Mouse (Mus musculus): ENCODE results near the gene Myocos. TPM values are rescaled to one million over a fixed set of nuclear protein-coding genes. Genes with fewer than 3 reads are reported as not detected.
A peak's percentile ranks its signal among the peaks of the same experiment; 100 is the strongest.

Gene Myocos
- 0.19 TPM in 1 of 2 replicates, not detected in the other for polyA plus RNA-seq (2012; rRNA removed)

- no peak for DNase-seq (ENCODE audit: low read depth)
- TF ChIP-seq CTCF (IDR thresholded peaks at IDR 0.05; ENCODE audit: borderline replicate concordance, extremely low read depth, insufficient read depth, insufficient read length): no peak
- no peak for TF ChIP-seq POLR2A (IDR thresholded peaks at IDR 0.05; ENCODE audit: borderline replicate concordance, extremely low read depth, insufficient read depth, insufficient read length, poor library complexity, severe bottlenecking)
Measured at GRCm38 (mm10) chr1:162658119-162658518, at the start of gene Myocos. Gene Myocos (minus strand): TSS chr1:162658219.

DNA sequence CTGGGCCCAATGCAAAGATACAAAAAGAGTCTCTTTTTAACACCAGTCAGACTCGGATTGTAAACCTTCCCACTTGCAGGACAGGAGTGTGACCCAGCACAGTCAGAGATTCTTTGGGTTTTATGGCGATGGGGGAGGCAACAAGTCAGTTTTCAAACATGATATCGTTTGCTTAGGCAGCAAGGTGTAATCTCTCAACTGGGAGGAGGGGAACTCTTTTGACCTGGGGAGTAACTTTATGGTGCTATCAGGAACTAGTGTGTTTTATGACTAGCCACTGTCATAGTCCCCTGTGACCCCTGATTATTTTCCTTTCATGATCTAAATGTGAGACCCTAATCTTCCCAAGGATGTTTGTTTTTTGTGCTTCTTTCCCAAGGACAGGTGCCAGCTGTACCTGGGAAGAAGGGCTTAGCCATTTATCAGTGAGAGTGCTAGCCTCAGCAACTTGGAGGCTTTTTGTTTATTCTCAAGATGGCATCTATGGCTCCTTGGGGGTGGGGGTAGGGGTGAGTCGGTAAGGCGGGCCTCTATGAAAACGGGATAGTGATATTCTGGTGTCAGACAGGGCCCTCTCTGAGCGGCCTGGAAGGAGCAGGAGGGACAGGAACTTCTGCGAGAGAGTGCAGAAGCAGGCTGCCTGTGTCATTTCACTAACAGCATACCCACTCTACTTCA lies 42.5 kb upstream of the Myocos start:
- no peak for DNase-seq (ENCODE audit: low read depth)
- TF ChIP-seq POLR2A (IDR thresholded peaks at IDR 0.05; ENCODE audit: borderline replicate concordance, extremely low read depth, insufficient read depth, insufficient read length, poor library complexity, severe bottlenecking) (no peak), CTCF (IDR thresholded peaks at IDR 0.05; ENCODE audit: borderline replicate concordance, extremely low read depth, insufficient read depth, insufficient read length) (no peak)

DNA sequence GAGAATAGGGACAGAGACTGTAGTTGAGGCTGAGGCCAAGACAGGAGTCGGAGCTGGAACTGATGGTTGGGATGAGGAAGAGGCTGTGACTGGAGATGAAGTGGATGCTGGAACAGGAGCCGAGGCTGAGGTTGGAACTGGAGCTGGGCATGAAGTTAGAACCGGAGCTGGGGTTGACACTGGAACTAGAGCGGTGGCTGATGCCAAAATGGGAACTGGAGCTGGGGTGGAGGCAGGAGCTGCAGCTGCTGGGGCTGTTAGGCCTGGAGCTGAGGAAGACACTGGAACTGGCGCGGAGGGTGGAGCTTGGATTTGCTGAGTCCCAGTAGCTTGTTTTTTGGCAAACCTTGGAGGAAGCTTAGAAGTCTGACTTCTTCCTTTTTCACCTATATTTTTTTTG lies 39.8 kb upstream of the Myocos start:
- no peak for DNase-seq (ENCODE audit: low read depth)
- TF ChIP-seq POLR2A (IDR thresholded peaks at IDR 0.05; ENCODE audit: borderline replicate concordance, extremely low read depth, insufficient read depth, insufficient read length, poor library complexity, severe bottlenecking): no peak

- TF ChIP-seq CTCF (IDR thresholded peaks at IDR 0.05; ENCODE audit: borderline replicate concordance, extremely low read depth, insufficient read depth, insufficient read length) (no peak), POLR2A (IDR thresholded peaks at IDR 0.05; ENCODE audit: borderline replicate concordance, extremely low read depth, insufficient read depth, insufficient read length, poor library complexity, severe bottlenecking) (no peak)
- DNase-seq (ENCODE audit: low read depth): no peak
Measured at GRCm38 (mm10) chr1:162693721-162694120, 35.7 kb upstream of the Myocos start.

DNA sequence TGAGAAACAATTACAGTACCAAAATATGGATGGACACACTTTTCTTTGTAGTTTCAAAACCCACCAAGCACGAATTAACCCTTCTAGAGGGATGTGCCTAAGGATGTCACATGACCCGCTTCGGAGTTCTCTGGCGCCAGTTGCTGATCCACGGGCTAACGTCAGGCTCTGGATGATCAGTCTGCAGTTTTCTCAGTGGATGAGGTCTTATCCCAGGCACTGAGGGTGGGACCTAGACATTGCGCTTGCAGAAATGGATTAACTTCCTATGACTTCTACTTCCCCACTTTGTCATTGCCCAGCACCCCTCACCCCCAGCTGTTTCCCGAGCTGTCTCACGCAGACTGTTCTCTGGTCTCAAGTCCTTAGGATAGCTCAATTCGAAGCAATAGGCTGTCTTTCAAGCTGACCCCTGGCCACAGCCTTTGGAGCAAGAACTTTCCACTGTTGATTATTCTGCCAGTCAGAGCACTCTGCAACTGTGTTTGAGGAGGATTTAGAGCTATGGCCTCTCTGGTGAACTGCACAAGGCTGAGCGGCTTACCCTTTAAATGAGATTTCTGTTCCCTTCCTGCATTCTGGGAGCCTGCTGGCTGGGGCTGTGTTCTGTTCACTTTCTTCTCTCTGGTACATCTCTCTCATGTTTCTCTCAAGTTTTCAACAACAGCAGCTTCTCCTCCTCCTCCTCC lies 7.6 kb upstream of the Myocos start:
- TF ChIP-seq CTCF (IDR thresholded peaks at IDR 0.05; ENCODE audit: borderline replicate concordance, extremely low read depth, insufficient read depth, insufficient read length): no peak
- TF ChIP-seq POLR2A (IDR thresholded peaks at IDR 0.05; ENCODE audit: borderline replicate concordance, extremely low read depth, insufficient read depth, insufficient read length, poor library complexity, severe bottlenecking): no peak
- DNase-seq (ENCODE audit: low read depth): no peak

DNA sequence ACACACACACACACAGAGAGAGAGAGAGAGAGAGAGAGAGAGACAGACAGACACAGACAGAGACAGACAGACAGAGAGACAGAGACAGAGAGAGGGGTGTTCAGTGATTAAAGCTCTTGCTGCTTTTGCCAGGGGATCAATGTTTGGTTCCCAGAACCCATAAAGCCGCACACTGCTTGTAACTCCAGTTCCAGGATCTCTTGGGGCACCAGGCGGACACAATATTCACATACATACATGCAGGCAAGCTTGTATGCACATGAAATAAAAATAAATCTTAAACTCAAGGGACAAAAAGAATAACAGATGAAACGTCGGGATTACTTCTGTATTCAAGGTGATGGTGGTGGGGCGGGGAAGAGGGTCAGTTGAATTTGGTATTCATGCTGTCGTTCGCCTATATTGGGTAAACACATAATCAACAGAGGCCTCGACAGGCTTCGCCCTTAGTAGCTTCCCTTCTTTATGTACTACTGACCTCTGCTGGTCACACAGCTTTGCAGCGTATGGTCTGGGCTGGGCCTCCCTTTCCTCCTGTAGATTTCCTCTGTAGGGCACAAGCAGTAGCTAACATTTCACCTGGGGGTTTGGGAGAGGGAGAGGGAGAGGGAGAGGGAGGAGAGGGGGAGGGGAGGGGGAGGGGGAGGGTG lies 6.9 kb upstream of the Myocos start:
- DNase-seq (ENCODE audit: low read depth): peak; percentile 93
- TF ChIP-seq CTCF (IDR thresholded peaks at IDR 0.05; ENCODE audit: borderline replicate concordance, extremely low read depth, insufficient read depth, insufficient read length) (peak; percentile 87; the same call in 1 of the 2 replicates), POLR2A (IDR thresholded peaks at IDR 0.05; ENCODE audit: borderline replicate concordance, extremely low read depth, insufficient read depth, insufficient read length, poor library complexity, severe bottlenecking) (no peak)

- TF ChIP-seq CTCF (IDR thresholded peaks at IDR 0.05; ENCODE audit: borderline replicate concordance, extremely low read depth, insufficient read depth, insufficient read length) (no peak), POLR2A (IDR thresholded peaks at IDR 0.05; ENCODE audit: borderline replicate concordance, extremely low read depth, insufficient read depth, insufficient read length, poor library complexity, severe bottlenecking) (no peak)
- DNase-seq (ENCODE audit: low read depth): no peak
Measured at GRCm38 (mm10) chr1:162660276-162660860, 2.3 kb upstream of the Myocos start.

DNA sequence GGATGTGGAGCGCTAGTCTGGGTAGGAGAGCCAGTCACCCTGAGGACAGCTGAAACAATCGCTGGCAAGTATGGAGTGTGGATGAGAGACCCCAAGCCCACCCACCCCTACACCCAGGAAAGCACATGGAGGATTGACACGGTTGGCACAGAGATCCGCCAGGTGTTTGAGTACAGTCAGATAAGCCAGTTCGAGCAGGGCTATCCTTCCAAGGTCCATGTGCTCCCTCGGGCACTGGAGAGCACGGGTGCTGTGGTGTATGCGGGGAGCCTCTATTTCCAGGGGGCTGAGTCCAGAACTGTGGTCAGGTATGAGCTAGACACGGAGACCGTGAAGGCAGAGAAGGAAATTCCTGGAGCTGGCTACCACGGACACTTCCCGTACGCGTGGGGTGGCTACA lies 9.6 kb downstream of the Myocos start:
- TF ChIP-seq CTCF (IDR thresholded peaks at IDR 0.05; ENCODE audit: borderline replicate concordance, extremely low read depth, insufficient read depth, insufficient read length) (no peak), POLR2A (IDR thresholded peaks at IDR 0.05; ENCODE audit: borderline replicate concordance, extremely low read depth, insufficient read depth, insufficient read length, poor library complexity, severe bottlenecking) (no peak)
- DNase-seq (ENCODE audit: low read depth): no peak

GRCm38 (mm10) chr1:162646083-162646686 lies 11.8 kb downstream of the Myocos start:
- TF ChIP-seq POLR2A (IDR thresholded peaks at IDR 0.05; ENCODE audit: borderline replicate concordance, extremely low read depth, insufficient read depth, insufficient read length, poor library complexity, severe bottlenecking) (no peak), CTCF (IDR thresholded peaks at IDR 0.05; ENCODE audit: borderline replicate concordance, extremely low read depth, insufficient read depth, insufficient read length) (no peak)
- no peak for DNase-seq (ENCODE audit: low read depth)

- TF ChIP-seq CTCF (IDR thresholded peaks at IDR 0.05; ENCODE audit: borderline replicate concordance, extremely low read depth, insufficient read depth, insufficient read length): no peak
- no peak for TF ChIP-seq POLR2A (IDR thresholded peaks at IDR 0.05; ENCODE audit: borderline replicate concordance, extremely low read depth, insufficient read depth, insufficient read length, poor library complexity, severe bottlenecking)
- DNase-seq (ENCODE audit: low read depth): peak; percentile 82
Measured at GRCm38 (mm10) chr1:162643752-162644151, 14.3 kb downstream of the Myocos start.

GRCm38 (mm10) chr1:162642591-162642990 lies 15.4 kb downstream of the Myocos start:
- DNase-seq (ENCODE audit: low read depth): no peak
- TF ChIP-seq CTCF (IDR thresholded peaks at IDR 0.05; ENCODE audit: borderline replicate concordance, extremely low read depth, insufficient read depth, insufficient read length) (no peak), POLR2A (IDR thresholded peaks at IDR 0.05; ENCODE audit: borderline replicate concordance, extremely low read depth, insufficient read depth, insufficient read length, poor library complexity, severe bottlenecking) (no peak)
